Mouse (Mus musculus) urinary bladder, postnatal 4 days (tissue): ENCODE measurements at regions not wholly inside any gene's neighbourhood (a gene's known extent, or its start where the extent isn't known, plus 50 kb on each side); places are given as distances from the start of the nearest gene placed in this dataset.
"Not testable (repeated sequence)": the region's sequence is repeated elsewhere in the genome, so short reads cannot be mapped to it uniquely, and the experiment has no call there.

ENCODE experiments used
- DNase-seq, 2 experiments: peaks; one replicate each; pipeline ENCODE4 v3.0.0; 2021 to 2022; ENCODE audit warnings: low spot score in 2 of 2

- DNase-seq, result no peak
Measured at GRCm38 (mm10) chr8:26598520-26598919, 378.6 kb upstream of the Zfp703 start.

GRCm38 (mm10) chr8:26600127-26600526, 377.0 kb upstream of the Zfp703 start:
- DNase-seq, result no peak

GRCm38 (mm10) chr8:26608001-26608400, 369.1 kb upstream of the Zfp703 start:
- no peak for DNase-seq

- no peak for DNase-seq
Measured at GRCm38 (mm10) chr8:26608588-26608987, 368.5 kb upstream of the Zfp703 start.

GRCm38 (mm10) chr8:26612153-26612552, 365.0 kb upstream of the Zfp703 start:
- no peak for DNase-seq

- no peak for DNase-seq
Measured at GRCm38 (mm10) chr8:26622311-26623052, 354.6 kb upstream of the Zfp703 start.

GRCm38 (mm10) chr8:26626186-26626585, 350.9 kb upstream of the Zfp703 start:
- no peak for DNase-seq

- DNase-seq, result no peak
Measured at GRCm38 (mm10) chr8:26626651-26627077, 350.5 kb upstream of the Zfp703 start.

- no peak for DNase-seq
Measured at GRCm38 (mm10) chr8:26627191-26627891, 349.8 kb upstream of the Zfp703 start.

GRCm38 (mm10) chr8:26630544-26630943, 346.6 kb upstream of the Zfp703 start:
- no peak for DNase-seq

- DNase-seq, result no peak
Measured at GRCm38 (mm10) chr8:26635701-26636100, 341.4 kb upstream of the Zfp703 start.

- not testable (repeated sequence) for DNase-seq
Measured at GRCm38 (mm10) chr8:26645375-26645774, 331.8 kb upstream of the Zfp703 start.

GRCm38 (mm10) chr8:26650287-26650686, 326.8 kb upstream of the Zfp703 start:
- DNase-seq, result no peak

- peak in 1 of 2 experiments; percentile 28 for DNase-seq
Measured at GRCm38 (mm10) chr8:26655897-26656296, 321.2 kb upstream of the Zfp703 start.

- DNase-seq, result no peak
Measured at GRCm38 (mm10) chr8:26656310-26657075, 320.6 kb upstream of the Zfp703 start.

- DNase-seq, result no peak
Measured at GRCm38 (mm10) chr8:26659381-26659780, 317.7 kb upstream of the Zfp703 start.

- no peak for DNase-seq
Measured at GRCm38 (mm10) chr8:26669541-26669940, 307.6 kb upstream of the Zfp703 start.

GRCm38 (mm10) chr8:26672486-26673395, 304.4 kb upstream of the Zfp703 start:
- DNase-seq, result no peak

- DNase-seq, result no peak
Measured at GRCm38 (mm10) chr8:26677584-26678138, 299.5 kb upstream of the Zfp703 start.

GRCm38 (mm10) chr8:26680891-26681381, 296.2 kb upstream of the Zfp703 start:
- no peak for DNase-seq

- no peak for DNase-seq
Measured at GRCm38 (mm10) chr8:26687146-26687545, 290.0 kb upstream of the Zfp703 start.
